Mouse (Mus musculus) liver, embryonic 15.5 days (tissue): ENCODE measurements around the gene Bet1. TPM values are rescaled to one million over a fixed set of nuclear protein-coding genes. Genes with fewer than 3 reads are reported as not detected.

ENCODE experiments used
- ATAC-seq: fragments of 200-750 bp; cut with Nextera tagmentation; 2 replicates; pipeline ENCODE4 v1.8.0; 2017; ENCODE audit warnings: moderate number of reproducible peaks, mild to moderate bottlenecking, moderate library complexity; ENCODE audit not compliant: insufficient read depth
- H3K27ac ChIP-seq: fragments of 300-500 bp; sonication (generic); replicated peaks from 2 replicates; pipeline ENCODE4 v1.5.1; 2015; ENCODE audit warnings: mild to moderate bottlenecking, inconsistent platforms
- H3K27me3 ChIP-seq: fragments of 300-500 bp; sonication (generic); 2 replicates; pipeline ENCODE4 v1.6.1; 2015; ENCODE audit warnings: mild to moderate bottlenecking, inconsistent platforms
- H3K36me3 ChIP-seq: fragments of 300-500 bp; sonication (generic); replicated peaks from 2 replicates; pipeline ENCODE4 v1.6.1; 2015; ENCODE audit warnings: moderate library complexity, mild to moderate bottlenecking, inconsistent platforms
- H3K4me1 ChIP-seq: fragments of 300-500 bp; sonication (generic); replicated peaks from 2 replicates; pipeline ENCODE4 v1.6.1; 2015; ENCODE audit warnings: inconsistent platforms
- H3K4me2 ChIP-seq: fragments of 300-500 bp; sonication (generic); 2 replicates; pipeline ENCODE4 v1.6.1; 2015; ENCODE audit warnings: moderate library complexity, mild to moderate bottlenecking, inconsistent platforms
- H3K4me3 ChIP-seq: fragments of 300-500 bp; sonication (generic); replicated peaks from 2 replicates; pipeline ENCODE4 v1.5.1; 2015; ENCODE audit warnings: mild to moderate bottlenecking, inconsistent platforms
- H3K9ac ChIP-seq: fragments of 300-500 bp; sonication (generic); 2 replicates; pipeline ENCODE4 v1.6.1; 2015; ENCODE audit warnings: moderate library complexity, mild to moderate bottlenecking, inconsistent platforms
- H3K9me3 ChIP-seq: fragments of 300-500 bp; sonication (generic); replicated peaks from 2 replicates; pipeline ENCODE4 v1.6.1; 2016; ENCODE audit warnings: inconsistent platforms
- WGBS: fragments of 180-500 bp; shearing (Covaris S2); methylation state at CpG from one replicate; pipeline ENCODE4 v1.1.7; 2015; ENCODE audit warnings: mixed read lengths; ENCODE audit not compliant: insufficient replicate concordance; 5-methylcytosine and 5-hydroxymethylcytosine counted together
- polyA plus RNA-seq: library from polyadenylated mRNA; unstranded; fragments of >200 nt; fragmentation: Nextera tagmentation; extraction: Ambion mirVana; gene quantifications from 2 replicates; pipeline ENCODE4 v1.2.1, GENCODE M21; 2015

The Bet1 gene
- 34.3 and 37.7 TPM in 2 replicates for polyA plus RNA-seq

- ATAC-seq = peak; percentile 99
- H3K9ac ChIP-seq = peak within 1 kb of the TSS; percentile 71
- H3K27ac ChIP-seq = peak within 1 kb of the TSS; percentile 76
- H3K4me2 ChIP-seq = peak within 1 kb of the TSS; percentile 60
- WGBS = 2% methylated on average over 24 of the region's 24 CpGs
- no peaks in the 10 kb centered on the region for H3K9me3 ChIP-seq
- H3K27me3 ChIP-seq = no peaks in the 10 kb centered on the region
- H3K36me3 ChIP-seq = no peaks in the 10 kb centered on the region
- peak within 1 kb of the TSS; percentile 81 for H3K4me3 ChIP-seq
- peaks cover 3% of the 10 kb centered on the region; the same call in 1 of the 2 replicates for H3K4me1 ChIP-seq
Observed at GRCm38 (mm10) chr6:4086663-4087454, at the start of gene Bet1. Bet1 (minus strand) TSS chr6:4086972.

DNA sequence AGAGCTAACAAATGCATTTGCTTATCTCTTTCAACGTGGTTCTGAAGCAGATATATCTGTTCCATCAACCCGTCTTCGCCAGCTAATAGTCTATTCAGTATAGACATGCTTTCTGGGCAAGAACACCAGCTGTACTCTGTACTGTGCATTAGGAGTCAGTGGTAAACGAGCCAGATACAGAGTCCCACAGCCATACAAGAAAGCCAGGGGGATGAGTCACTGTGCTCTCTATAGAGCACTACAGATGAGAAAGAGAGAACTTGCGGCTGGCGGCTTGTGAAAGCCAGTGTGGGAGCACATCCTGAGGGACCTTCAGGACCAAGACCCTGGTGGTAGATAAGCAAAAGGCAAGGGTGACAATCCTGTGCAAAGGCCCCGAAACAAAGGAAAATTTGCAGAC lies 45.5 kb upstream of the Bet1 start:
- Histone ChIP-seq H3K4me2 (no peak overlapping the region), H3K27ac (no peak overlapping the region), H3K9me3 (no peaks in the 10 kb centered on the region), H3K4me3 (no peak overlapping the region), H3K9ac (no peak overlapping the region), H3K36me3 (no peaks in the 10 kb centered on the region), H3K4me1 (no peaks in the 10 kb centered on the region), H3K27me3 (no peaks in the 10 kb centered on the region)
- no peak for ATAC-seq
- 23% methylated on average over 7 of the region's 7 CpGs for WGBS

DNA sequence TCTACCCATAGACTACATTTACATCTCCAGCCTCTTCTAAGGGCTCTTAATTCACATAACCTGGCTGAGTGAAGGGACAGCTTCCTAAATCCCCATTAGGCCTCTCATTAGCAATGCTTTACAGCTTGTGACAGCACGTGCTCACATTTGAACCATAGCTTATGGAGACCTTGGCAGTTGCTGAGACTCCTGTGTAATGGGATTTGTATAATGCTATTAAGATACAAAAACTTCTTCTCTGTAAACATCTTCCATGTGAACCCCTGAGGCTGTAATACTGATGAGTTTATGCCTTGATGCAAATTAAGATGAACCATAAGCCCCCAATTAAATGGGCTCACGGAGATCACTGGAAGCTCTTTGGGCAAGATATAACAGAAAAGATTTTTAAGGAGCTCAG lies 44.4 kb upstream of the Bet1 start:
- no peak for ATAC-seq
- Histone ChIP-seq H3K36me3 (no peaks in the 10 kb centered on the region), H3K4me1 (no peaks in the 10 kb centered on the region), H3K4me3 (no peak overlapping the region), H3K27me3 (no peaks in the 10 kb centered on the region), H3K9ac (no peak overlapping the region), H3K4me2 (no peak overlapping the region), H3K9me3 (no peaks in the 10 kb centered on the region), H3K27ac (no peak overlapping the region)
- WGBS = 41% methylated on average over 2 of the region's 2 CpGs

- ATAC-seq = no peak
- WGBS = 36% methylated on average over 1 of the region's 1 CpGs
- Histone ChIP-seq H3K36me3 (no peaks in the 10 kb centered on the region), H3K9me3 (no peaks in the 10 kb centered on the region), H3K27me3 (no peaks in the 10 kb centered on the region), H3K4me1 (no peaks in the 10 kb centered on the region), H3K4me3 (no peak overlapping the region), H3K4me2 (no peak overlapping the region), H3K27ac (no peak overlapping the region), H3K9ac (no peak overlapping the region)
Observed at GRCm38 (mm10) chr6:4118611-4119010, 31.8 kb upstream of the Bet1 start.

GRCm38 (mm10) chr6:4090423-4090822 lies 3.7 kb upstream of the Bet1 start:
- Histone ChIP-seq H3K4me2 (no peak overlapping the region), H3K4me3 (no peak overlapping the region), H3K27me3 (no peaks in the 10 kb centered on the region), H3K9ac (no peak overlapping the region), H3K4me1 (no peaks in the 10 kb centered on the region), H3K36me3 (no peaks in the 10 kb centered on the region), H3K9me3 (no peaks in the 10 kb centered on the region), H3K27ac (no peak overlapping the region)
- no peak for ATAC-seq
- WGBS = 61% methylated on average over 2 of the region's 2 CpGs

GRCm38 (mm10) chr6:4072281-4072680 lies 14.5 kb downstream of the Bet1 start:
- no peak overlapping the region for H3K4me3 ChIP-seq
- H3K4me1 ChIP-seq = no peaks in the 10 kb centered on the region
- H3K27me3 ChIP-seq = no peaks in the 10 kb centered on the region
- H3K9me3 ChIP-seq = no peaks in the 10 kb centered on the region
- H3K9ac ChIP-seq = no peak overlapping the region
- no peaks in the 10 kb centered on the region; the same call in 1 of the 2 replicates for H3K36me3 ChIP-seq
- no peak overlapping the region for H3K27ac ChIP-seq
- no peak for ATAC-seq
- H3K4me2 ChIP-seq = no peak overlapping the region
- 59% methylated on average over 6 of the region's 6 CpGs for WGBS

GRCm38 (mm10) chr6:4069714-4070113 lies 17.1 kb downstream of the Bet1 start:
- no peak for ATAC-seq
- H3K36me3 ChIP-seq = no peaks in the 10 kb centered on the region
- no peaks in the 10 kb centered on the region for H3K4me1 ChIP-seq
- no peak overlapping the region for H3K9ac ChIP-seq
- H3K27me3 ChIP-seq = no peaks in the 10 kb centered on the region
- H3K4me2 ChIP-seq = no peak overlapping the region
- no peaks in the 10 kb centered on the region for H3K9me3 ChIP-seq
- no peak overlapping the region for H3K27ac ChIP-seq
- H3K4me3 ChIP-seq = no peak overlapping the region

DNA sequence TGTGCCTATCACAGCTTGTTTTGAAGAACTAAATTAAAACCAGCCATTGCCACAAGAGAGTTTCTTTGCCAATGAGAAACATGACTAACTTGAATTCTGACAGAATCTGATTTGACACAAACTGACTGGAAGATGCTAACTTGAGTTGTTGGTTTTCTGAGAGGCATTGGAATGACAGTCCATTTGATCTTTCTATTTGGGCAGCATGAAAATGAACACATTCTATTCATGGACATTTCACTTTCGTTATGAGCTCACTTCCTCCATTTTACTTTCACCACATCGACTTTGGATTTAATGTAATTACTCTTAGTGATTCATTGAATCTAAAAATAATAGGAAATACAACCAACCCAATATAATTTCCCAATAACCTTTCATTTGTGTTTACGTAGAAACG lies 32.4 kb downstream of the Bet1 start:
- H3K27ac ChIP-seq = no peak overlapping the region
- no peaks in the 10 kb centered on the region for H3K9me3 ChIP-seq
- no peak overlapping the region for H3K4me2 ChIP-seq
- H3K9ac ChIP-seq = no peak overlapping the region
- WGBS = 68% methylated on average over 4 of the region's 4 CpGs
- no peaks in the 10 kb centered on the region for H3K27me3 ChIP-seq
- no peak overlapping the region for H3K4me3 ChIP-seq
- no peaks in the 10 kb centered on the region for H3K4me1 ChIP-seq
- no peaks in the 10 kb centered on the region for H3K36me3 ChIP-seq
- no peak for ATAC-seq

DNA sequence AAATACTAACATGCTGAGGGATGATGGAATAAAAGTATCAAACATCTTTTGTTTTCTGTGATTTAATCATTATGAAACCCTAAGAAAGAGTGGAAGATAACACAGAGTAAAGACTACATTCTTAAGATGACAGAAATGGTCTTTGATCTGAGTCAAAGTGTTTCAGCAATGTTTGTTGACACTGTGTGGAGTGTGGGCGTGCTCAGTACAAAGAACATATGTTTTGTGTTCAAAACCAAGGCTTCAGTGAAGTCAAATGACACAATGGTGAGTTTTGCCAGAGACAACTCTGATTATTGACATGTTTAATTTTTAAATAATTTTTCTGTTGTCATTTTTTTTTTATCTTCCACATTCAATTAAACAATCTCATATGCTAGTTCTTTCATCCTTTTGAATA lies 33.9 kb downstream of the Bet1 start:
- Histone ChIP-seq H3K4me3 (no peak overlapping the region), H3K9ac (no peak overlapping the region), H3K9me3 (no peaks in the 10 kb centered on the region), H3K36me3 (no peaks in the 10 kb centered on the region), H3K27me3 (no peaks in the 10 kb centered on the region), H3K4me1 (no peaks in the 10 kb centered on the region), H3K4me2 (no peak overlapping the region), H3K27ac (no peak overlapping the region)
- WGBS = 33% methylated on average over 1 of the region's 1 CpGs
- no peak for ATAC-seq

DNA sequence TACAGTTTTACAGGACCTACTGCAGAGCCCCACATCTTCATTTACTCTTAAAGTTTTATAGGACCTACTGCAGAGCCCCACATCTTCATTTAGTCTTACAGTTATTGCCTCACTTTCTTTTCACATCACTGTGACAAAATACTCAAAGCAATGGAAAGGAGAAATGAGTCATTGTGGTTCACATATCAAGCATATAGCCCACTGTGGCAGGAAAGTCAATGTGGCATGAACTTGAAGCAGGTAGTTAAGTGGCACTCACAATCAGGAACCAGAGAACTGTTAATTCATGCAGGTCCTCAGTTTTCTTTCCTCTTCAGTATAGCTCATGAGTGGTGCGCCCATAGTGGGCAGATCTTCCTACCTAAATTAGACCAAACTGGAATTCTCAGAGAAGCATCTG lies 39.6 kb downstream of the Bet1 start:
- no peak for ATAC-seq
- H3K36me3 ChIP-seq = no peaks in the 10 kb centered on the region
- no peak overlapping the region for H3K27ac ChIP-seq
- no peak overlapping the region for H3K4me3 ChIP-seq
- H3K4me1 ChIP-seq = no peaks in the 10 kb centered on the region
- 64% methylated on average over 1 of the region's 1 CpGs for WGBS
- H3K4me2 ChIP-seq = no peak overlapping the region
- H3K9ac ChIP-seq = no peak overlapping the region
- H3K9me3 ChIP-seq = no peaks in the 10 kb centered on the region
- no peaks in the 10 kb centered on the region for H3K27me3 ChIP-seq

DNA sequence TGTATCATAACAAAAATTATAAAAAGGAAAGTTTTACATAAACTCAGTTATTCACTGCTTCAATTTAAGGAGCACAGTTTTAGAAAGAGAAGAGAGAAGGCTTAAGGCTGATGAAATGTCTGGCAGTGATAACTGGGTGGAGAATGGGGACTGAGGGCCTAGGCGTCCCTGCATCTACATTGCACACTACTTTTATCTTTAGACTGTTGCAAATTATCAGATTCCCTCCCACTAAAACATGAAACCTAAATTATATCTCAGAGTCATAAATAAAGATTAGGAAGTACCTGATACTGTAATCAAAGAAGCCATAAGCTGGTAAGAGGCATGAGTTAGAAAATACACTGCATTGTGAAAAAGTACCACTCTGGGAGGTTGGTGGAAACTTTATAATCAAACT lies 45.0 kb downstream of the Bet1 start:
- WGBS = 35% methylated on average over 1 of the region's 1 CpGs
- Histone ChIP-seq H3K9ac (no peak overlapping the region), H3K4me1 (no peaks in the 10 kb centered on the region), H3K4me3 (no peak overlapping the region), H3K9me3 (no peaks in the 10 kb centered on the region), H3K27me3 (no peaks in the 10 kb centered on the region), H3K4me2 (no peak overlapping the region), H3K27ac (no peak overlapping the region), H3K36me3 (no peaks in the 10 kb centered on the region)
- ATAC-seq = no peak

DNA sequence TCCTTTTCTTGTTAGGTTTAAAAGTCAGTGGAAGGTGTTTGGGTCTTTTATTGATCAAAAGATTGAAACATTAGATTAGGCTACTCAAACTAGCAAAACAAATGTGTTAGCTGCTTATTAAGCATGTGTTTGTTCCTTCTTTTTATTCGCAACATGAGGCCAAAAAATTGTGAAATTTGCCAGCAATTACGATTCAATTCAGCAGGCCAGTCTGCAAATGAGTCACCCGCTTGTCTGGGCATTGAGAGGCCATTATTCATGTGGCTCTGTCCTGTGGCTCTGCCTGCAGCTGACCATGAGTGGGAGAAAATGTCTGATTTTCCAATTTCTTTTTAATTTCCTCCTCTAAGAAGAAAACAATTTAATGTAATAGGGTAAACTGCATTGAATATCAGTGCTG lies 55.8 kb downstream of the Bet1 start:
- H3K4me2 ChIP-seq = no peak overlapping the region
- WGBS = 55% methylated on average over 3 of the region's 3 CpGs

More for the DNA sequence above, 55.8 kb downstream of the Bet1 start:
- H3K4me3 ChIP-seq = no peak overlapping the region
- no peak overlapping the region for H3K27ac ChIP-seq
- no peaks in the 10 kb centered on the region for H3K9me3 ChIP-seq
- ATAC-seq = no peak
- no peaks in the 10 kb centered on the region for H3K4me1 ChIP-seq
- no peaks in the 10 kb centered on the region for H3K36me3 ChIP-seq
- H3K27me3 ChIP-seq = no peaks in the 10 kb centered on the region
- no peak overlapping the region for H3K9ac ChIP-seq
